Mouse (Mus musculus) gastrocnemius, postnatal 25 days (tissue): ENCODE results near the gene A730061H03Rik. TPM values are rescaled to one million over a fixed set of nuclear protein-coding genes. Genes with fewer than 3 reads are reported as not detected.

Source experiments
- DNase-seq: peaks from one replicate; pipeline ENCODE4 v3.0.0; 2022
- long read RNA-seq, 2 experiments: library from polyadenylated mRNA; stranded (forward); transcript quantifications; one replicate each; pipeline ENCODE4 v2.0.0; 2021
- total RNA-seq, 2 experiments: library from RNA; stranded (reverse); gene quantifications; 1 replicate in 1 of 2; 2 replicates in 1 of 2; pipeline ENCODE4 v1.2.3; 2021

Gene A730061H03Rik
- total RNA-seq = not detected
- long read RNA-seq, experiment 1, partial matches to known transcripts = 0 of 1 reads
- long read RNA-seq, experiment 1, other reads (novel, unspliced or antisense) = 0 of 1 reads
- long read RNA-seq, experiment 2 = 0 reads

DNA sequence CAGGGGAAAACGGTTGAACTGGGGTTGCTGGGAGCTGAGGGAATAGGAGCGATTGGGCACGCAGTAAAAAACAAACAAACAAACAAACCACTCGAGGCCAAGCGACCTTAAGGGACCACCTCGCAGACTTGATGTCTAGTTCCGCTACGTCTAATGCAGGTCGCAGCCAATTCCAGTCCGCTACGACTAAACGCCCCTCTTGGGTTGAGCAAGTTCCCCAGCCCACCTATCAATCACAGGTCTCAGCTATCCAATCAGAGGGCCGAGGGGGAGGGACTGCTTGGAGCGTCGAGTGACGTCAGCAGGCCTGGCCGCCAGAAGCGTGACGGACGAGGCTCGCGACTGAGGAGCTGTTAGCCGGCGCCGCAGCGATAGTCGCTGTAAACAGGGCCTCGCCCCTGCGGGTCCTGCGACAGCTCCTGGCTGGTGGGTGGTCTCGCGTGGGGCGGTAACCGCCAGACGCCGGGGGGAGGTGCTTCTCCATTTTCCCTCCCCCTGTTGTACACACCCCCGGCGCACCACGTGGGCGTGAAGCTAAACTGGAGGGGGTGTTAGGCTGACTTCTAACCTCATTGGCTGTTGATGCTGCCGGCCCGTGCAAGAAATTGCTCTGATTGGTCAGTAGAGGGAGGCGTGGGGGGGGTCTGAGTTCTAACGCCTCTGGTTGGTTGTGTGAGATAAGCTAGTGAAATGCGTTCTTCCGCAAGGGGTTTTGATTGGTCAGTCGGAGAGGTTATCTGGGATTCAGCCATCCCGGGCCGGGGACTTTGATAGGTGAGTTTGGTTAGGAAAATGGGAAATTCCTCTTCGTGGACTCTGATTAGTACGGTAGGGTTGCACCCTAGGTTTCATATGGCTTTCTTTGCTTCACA, at the start of gene A730061H03Rik:
A730061H03Rik (minus strand) TSS at position 205 of the 872 bp plus-strand sequence.
- peak; percentile 99 for DNase-seq

DNA sequence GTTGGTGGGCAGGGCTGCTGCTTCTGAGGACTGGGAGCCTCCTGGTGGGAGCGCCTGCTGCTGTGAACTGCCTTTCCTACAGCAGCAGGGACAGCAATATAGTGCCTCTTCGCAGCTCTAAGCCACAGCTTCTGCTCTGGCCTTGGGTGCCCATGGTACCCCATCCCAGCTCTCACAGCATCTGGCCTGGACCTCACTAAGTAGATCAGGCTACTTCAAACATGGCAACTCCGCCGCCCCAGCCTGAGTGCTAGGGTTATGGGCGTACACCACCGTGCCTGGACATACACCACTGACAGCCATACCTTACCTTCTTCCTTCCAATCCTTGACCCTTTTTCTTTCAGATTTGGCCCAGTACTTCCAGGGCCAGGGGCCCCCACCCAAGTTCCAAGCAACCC, 48.1 kb upstream of the A730061H03Rik start:
- DNase-seq = no peak

- DNase-seq = no peak
Observed at GRCm38 (mm10) chr14:55605743-55606459, 45.7 kb upstream of the A730061H03Rik start.

GRCm38 (mm10) chr14:55604823-55605222, 44.6 kb upstream of the A730061H03Rik start:
- no peak for DNase-seq

GRCm38 (mm10) chr14:55603633-55604576, 43.7 kb upstream of the A730061H03Rik start:
- DNase-seq = peak; percentile 87

GRCm38 (mm10) chr14:55603271-55603632, 43.0 kb upstream of the A730061H03Rik start, which contains the start of gene Irf9:
Gene Irf9, plus strand, starts transcription at chr14:55603571.
- DNase-seq = no peak

DNA sequence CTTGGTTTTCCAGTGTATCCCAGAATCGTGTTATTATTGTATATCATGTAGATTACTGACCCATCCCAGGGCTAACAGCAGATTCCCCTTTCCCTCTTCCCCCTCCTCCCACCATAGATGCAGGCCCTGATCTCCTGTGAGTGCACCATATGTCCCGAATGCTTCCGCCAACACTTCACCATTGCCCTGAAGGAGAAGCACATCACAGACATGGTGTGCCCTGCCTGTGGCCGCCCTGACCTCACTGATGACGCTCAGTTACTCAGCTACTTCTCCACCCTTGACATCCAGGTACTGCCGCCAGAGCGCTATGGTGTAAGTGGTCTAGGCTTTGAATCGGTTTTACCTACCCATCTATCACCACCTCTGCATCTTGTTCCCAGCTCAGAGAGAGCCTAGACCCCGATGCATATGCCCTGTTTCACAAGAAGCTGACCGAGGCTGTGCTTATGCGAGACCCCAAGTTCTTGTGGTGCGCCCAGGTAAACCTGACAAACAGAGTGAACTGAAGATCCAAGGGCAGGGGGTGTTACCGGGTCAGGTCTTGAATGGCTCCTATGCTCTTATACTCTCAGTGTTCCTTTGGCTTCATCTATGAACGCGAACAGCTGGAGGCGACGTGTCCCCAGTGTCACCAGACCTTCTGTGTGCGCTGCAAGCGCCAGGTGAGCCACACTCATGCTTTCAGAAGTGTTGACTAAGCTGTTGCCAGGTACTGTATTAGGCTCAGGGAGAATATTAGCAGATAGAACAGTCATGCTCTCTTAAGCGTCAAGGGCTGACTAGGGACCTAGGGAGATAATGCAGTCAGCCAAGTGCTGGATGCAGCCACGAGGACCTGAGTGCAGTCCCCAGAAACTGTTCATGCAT, 38.5 kb upstream of the A730061H03Rik start:
- no peak for DNase-seq

GRCm38 (mm10) chr14:55596036-55596690, 36.0 kb upstream of the A730061H03Rik start:
- DNase-seq = no peak

DNA sequence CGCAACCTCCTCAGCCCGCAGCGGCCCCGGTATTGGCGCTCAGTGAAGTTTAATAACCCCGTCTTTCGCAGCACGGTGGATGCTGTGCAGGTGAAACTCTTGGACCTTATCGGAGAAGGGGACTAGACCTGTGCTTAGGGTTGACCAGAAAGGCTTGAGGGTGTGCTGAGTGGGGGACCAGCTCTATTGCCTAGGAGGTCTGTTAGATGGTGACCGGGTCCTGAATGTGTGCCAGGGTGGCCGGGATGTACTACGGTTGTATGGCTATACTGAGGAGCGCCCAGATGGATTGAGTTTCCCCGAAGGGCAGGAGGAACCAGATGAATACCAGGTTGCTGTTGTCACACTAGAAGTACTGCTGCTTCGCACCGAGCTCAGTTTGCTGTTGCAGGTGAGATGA, 32.0 kb upstream of the A730061H03Rik start:
- DNase-seq = no peak

- peak; percentile 97 for DNase-seq
Observed at GRCm38 (mm10) chr14:55591331-55591891, 31.2 kb upstream of the A730061H03Rik start, which contains the start of gene Rnf31. Gene Rnf31, plus strand, starts transcription at chr14:55591708.

GRCm38 (mm10) chr14:55590748-55591330, 30.6 kb upstream of the A730061H03Rik start, which contains the start of gene Psme2:
Gene Psme2, minus strand, starts transcription at chr14:55591113.
- peak; percentile 96 for DNase-seq

DNA sequence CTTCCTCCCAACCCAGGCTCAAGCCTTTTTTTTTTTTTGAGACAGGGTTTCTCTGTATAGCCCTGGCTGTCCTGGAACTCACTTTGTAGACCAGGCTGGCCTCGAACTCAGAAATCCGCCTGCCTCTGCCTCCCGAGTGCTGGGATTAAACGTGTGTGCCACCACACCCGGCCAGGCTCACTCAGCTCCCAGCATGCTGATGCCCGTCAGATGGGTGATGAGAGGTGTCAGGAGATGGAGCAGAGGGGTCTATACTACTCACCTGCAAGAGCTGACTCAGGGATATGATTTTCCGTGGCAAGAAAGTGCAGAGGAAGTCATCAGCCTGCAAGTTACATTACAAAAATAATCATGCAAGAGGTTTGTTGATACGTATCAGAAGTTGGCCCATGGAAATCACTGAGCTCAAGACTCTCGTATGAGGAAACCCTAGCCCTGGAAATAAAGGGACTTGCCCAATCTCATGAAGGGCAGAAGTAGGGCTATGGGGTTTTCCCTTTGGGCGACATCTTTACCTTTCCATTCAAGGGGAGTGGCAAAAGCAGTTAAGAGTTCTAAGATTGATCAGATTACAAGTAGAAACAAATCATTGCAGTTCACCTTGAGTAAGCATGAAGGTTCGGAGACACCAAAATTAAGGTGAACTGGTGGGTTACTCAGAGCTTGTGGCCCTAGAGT, 29.7 kb upstream of the A730061H03Rik start:
- no peak for DNase-seq

DNA sequence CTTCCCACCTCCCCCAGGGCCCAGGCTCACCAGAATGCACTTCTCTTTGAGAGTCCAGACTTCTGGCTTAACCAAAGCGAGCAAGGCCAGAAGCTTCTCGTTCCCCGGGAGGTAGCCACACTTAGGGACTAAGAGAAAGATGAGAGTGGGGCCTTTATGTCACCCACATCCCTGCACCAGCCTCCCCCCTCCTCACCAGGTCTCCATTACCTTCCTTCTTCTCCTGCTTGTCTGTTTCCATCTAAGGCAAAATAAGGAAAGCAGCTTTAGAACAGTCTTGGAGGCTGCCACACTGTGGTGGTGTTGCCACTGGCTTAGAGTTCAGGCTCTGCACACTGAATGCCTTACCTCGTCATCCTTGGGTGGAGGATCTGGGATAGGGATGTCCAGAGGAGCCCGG, 29.1 kb upstream of the A730061H03Rik start:
- DNase-seq = no peak

DNA sequence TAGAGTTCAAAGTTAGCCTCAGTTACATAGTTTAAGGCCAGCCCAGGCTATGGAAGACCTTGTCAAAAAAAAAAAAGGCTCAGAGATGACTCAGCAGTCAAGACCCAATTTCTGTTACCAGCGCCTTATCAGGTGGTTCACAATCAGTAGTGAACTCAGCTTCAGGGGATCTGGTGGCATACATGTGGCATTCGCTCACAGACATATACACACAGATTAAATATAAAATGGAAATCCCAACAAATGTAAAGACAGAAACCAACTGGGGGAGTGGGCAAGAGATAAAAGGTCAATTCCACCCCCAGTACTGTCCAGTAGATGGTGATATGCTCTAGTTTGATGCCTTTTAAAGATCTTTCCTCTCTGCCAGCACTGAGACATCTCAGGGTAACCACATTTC, 25.9 kb upstream of the A730061H03Rik start:
- no peak for DNase-seq

- DNase-seq = no peak
Observed at GRCm38 (mm10) chr14:55585566-55585960, 25.4 kb upstream of the A730061H03Rik start.

DNA sequence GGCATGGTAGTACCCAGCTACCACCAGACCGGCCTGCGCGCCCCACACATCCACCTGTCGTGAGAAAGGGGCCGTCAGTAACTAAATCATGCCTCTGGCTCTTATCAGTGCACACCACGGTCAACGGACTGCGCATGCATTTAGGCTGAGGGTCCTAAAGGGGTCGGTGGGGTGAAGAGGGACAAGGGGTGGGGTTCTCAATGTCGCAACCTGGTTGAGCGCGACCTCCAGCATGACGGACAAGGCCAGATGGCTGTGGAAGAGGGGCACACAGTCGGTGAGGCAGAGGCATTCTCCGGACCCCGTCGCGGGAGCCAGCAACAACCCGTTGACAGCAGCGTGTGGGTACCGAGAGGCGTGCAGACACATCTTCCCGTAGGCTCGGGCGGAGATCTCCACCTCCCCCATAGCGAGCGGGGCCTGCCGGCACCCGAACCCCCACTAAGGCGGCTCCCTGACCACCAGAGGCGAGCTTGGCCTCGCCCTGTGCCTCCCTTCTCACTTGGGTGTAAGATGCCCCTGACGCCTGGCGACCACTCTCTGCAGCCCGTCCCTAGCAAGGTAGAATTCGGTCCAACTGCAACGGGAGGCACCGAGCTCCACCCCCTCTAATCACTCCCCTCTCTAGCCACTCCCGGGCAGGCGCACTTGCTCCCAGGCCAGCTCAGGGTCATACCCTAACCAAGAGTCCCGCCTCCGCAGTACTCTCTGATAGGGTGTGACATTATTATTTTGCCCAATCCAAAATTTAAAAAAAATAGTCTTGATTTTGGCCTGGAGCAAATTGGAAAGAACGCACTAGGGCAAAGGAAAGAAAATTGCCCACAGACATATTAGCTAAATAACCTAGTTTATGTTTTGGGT, 24.7 kb upstream of the A730061H03Rik start, which contains the start of gene Emc9:
Emc9 (minus strand) TSS at position 601 of the 864 bp plus-strand sequence.
- DNase-seq = peak; percentile 83

GRCm38 (mm10) chr14:55584303-55584701, 24.1 kb upstream of the A730061H03Rik start:
- DNase-seq = no peak
